Mouse (Mus musculus) intestine, postnatal 0 days (tissue): ENCODE results near the gene Zfp108. TPM values are rescaled to one million over a fixed set of nuclear protein-coding genes. Genes with fewer than 3 reads are reported as not detected.
A peak's percentile ranks its signal among the peaks of the same experiment; 100 is the strongest.

ENCODE experiments used
- ATAC-seq: fragments of 200-750 bp; cut with Nextera tagmentation; 2 replicates; pipeline ENCODE4 v1.8.0; 2017; ENCODE audit warnings: mild to moderate bottlenecking, moderate TSS enrichment, moderate library complexity
- H3K27ac ChIP-seq: fragments of 300-500 bp; sonication (generic); 2 replicates; pipeline ENCODE4 v1.5.1; 2014; ENCODE audit warnings: mild to moderate bottlenecking, low read depth, low read length, moderate library complexity
- H3K27me3 ChIP-seq: fragments of 300-500 bp; sonication (generic); replicated peaks from 2 replicates; pipeline ENCODE4 v1.6.1; 2014; ENCODE audit warnings: low read length, mixed read lengths; ENCODE audit not compliant: control insufficient read depth, insufficient read depth
- H3K36me3 ChIP-seq: fragments of 300-500 bp; sonication (generic); 2 replicates; pipeline ENCODE4 v1.6.1; 2014; ENCODE audit warnings: mild to moderate bottlenecking, moderate library complexity; ENCODE audit not compliant: control insufficient read depth, insufficient read depth
- H3K4me1 ChIP-seq: fragments of 300-500 bp; sonication (generic); replicated peaks from 2 replicates; pipeline ENCODE4 v1.6.1; 2014; ENCODE audit warnings: antibody characterized with exemption, low read length, mixed read lengths; ENCODE audit not compliant: control insufficient read depth, insufficient read depth
- H3K4me2 ChIP-seq: fragments of 300-500 bp; sonication (generic); replicated peaks from 2 replicates; pipeline ENCODE4 v1.6.1; 2014; ENCODE audit warnings: low read depth, mild to moderate bottlenecking, moderate library complexity
- H3K4me3 ChIP-seq: fragments of 300-500 bp; sonication (generic); 2 replicates; pipeline ENCODE4 v1.5.1; 2014; ENCODE audit warnings: low read depth, low read length
- H3K9ac ChIP-seq: fragments of 300-500 bp; sonication (generic); 2 replicates; pipeline ENCODE4 v1.6.1; 2014; ENCODE audit warnings: mild to moderate bottlenecking, low read depth, low read length
- H3K9me3 ChIP-seq: fragments of 300-500 bp; sonication (generic); 2 replicates; pipeline ENCODE4 v1.6.1; 2016; ENCODE audit warnings: mixed run types; ENCODE audit not compliant: control insufficient read depth
- CTCF ChIP-seq: sonication (generic); IDR thresholded peaks from 2 replicates; pipeline ENCODE4 v1.5.1; 2016; ENCODE audit warnings: low read depth, mild to moderate bottlenecking, control low read depth, antibody characterized with exemption, moderate library complexity
- WGBS: fragments of 180-500 bp; shearing (Covaris S2); extraction: QIAGEN DNeasy Blood & Tissue Kit; methylation state at CpG from one replicate; pipeline ENCODE4 v1.1.7; 2014; 5-methylcytosine and 5-hydroxymethylcytosine counted together
- polyA plus RNA-seq: library from polyadenylated mRNA; unstranded; fragments of >200 nt; fragmentation: Nextera tagmentation; extraction: Ambion mirVana; gene quantifications from 2 replicates; pipeline ENCODE4 v1.2.1, GENCODE M21; 2015

The Zfp108 gene
- polyA plus RNA-seq, 1 experiment from 2014 or later, result 0.98 TPM

- 95% methylated on average over 4 of the region's 4 CpGs for WGBS
- Histone ChIP-seq H3K27me3 (no peaks in the 10 kb centered on the region), H3K9ac (no peak overlapping the region), H3K4me1 (no peaks in the 10 kb centered on the region), H3K4me2 (no peak overlapping the region), H3K9me3 (no peaks in the 10 kb centered on the region), H3K27ac (no peak overlapping the region), H3K4me3 (no peak overlapping the region), H3K36me3 (peaks cover 33% of the 10 kb centered on the region)
- no peak for TF ChIP-seq CTCF
- ATAC-seq, result no peak
Observed at GRCm38 (mm10) chr7:24290106-24290693, 35.6 kb downstream of the Zfp108 start.

- Histone ChIP-seq H3K36me3 (peaks cover 46% of the 10 kb centered on the region), H3K9ac (no peak overlapping the region), H3K4me3 (no peak overlapping the region), H3K4me2 (no peak overlapping the region), H3K9me3 (no peaks in the 10 kb centered on the region), H3K27me3 (no peaks in the 10 kb centered on the region), H3K4me1 (no peaks in the 10 kb centered on the region), H3K27ac (peak overlapping the region; percentile 28; the same call in 1 of the 2 replicates)
- 92% methylated on average over 27 of the region's 27 CpGs for WGBS
- ATAC-seq, result no peak
- TF ChIP-seq CTCF, result no peak
Observed at GRCm38 (mm10) chr7:24291387-24292090, 36.9 kb downstream of the Zfp108 start.

DNA sequence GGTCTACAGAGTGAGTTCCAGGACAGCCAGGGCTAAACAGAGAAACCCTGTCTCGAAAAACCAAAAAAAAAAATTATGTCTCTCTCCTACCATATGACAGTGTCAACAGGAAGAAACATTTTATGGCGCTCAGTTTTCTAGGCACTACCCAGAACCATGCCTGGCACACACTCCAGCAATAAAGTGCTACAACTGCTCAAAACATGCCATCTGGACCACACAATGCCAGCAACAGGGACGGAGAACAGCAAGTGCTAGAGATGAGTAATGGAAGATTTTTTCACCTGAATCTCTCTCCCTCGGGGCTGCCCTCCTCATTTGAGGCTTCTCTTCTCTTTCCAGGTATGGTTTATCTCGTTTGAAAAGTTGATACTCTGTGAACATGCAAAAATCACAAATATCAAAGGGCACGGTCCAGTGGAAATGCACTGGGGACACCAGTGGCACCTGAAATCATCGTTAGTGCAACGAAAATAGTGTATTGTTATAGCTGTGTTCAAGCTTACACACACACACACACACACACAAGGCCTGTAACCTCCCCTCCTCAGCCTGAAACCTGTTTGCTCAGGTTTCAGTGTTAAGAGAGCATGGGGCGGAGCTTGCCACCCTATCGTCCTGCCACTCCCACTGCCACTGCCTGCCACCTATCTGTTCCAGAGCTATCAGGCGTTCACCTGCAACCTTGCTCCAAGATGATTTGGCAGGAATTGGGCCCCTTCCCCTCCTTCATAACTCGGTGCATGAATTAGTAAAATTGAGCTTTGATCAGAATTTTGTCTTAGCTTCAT lies 38.7 kb downstream of the Zfp108 start:
- no peak for TF ChIP-seq CTCF
- Histone ChIP-seq H3K36me3 (peaks cover 46% of the 10 kb centered on the region), H3K9ac (no peak overlapping the region), H3K9me3 (no peaks in the 10 kb centered on the region), H3K4me2 (no peak overlapping the region), H3K27ac (no peak overlapping the region), H3K4me3 (no peak overlapping the region), H3K27me3 (no peaks in the 10 kb centered on the region), H3K4me1 (no peaks in the 10 kb centered on the region)
- ATAC-seq, result no peak
- WGBS, result 65% methylated on average over 12 of the region's 12 CpGs

DNA sequence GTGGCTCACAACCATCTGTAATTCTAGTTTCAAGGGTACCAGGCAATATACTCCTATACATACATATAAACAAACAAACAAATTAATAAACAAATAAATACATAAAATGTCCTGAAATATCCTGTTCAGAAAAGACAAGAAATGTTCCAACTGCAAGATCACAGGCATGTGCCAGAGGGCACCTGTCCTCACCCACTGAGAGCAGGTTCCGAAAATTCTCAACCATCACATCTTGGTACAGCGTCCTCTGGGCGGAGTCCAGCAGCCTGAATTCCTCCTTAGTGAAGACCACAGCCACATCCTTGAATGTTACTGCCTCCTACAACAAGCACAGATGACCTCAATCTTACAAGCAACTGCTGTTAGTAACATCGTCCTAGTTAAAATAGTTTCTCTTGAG lies 40.2 kb downstream of the Zfp108 start:
- Histone ChIP-seq H3K27ac (no peak overlapping the region), H3K9ac (no peak overlapping the region), H3K4me3 (no peak overlapping the region), H3K9me3 (no peaks in the 10 kb centered on the region), H3K27me3 (no peaks in the 10 kb centered on the region), H3K36me3 (peaks cover 46% of the 10 kb centered on the region), H3K4me1 (no peaks in the 10 kb centered on the region), H3K4me2 (no peak overlapping the region)
- TF ChIP-seq CTCF, result no peak
- 96% methylated on average over 4 of the region's 4 CpGs for WGBS
- ATAC-seq, result no peak

DNA sequence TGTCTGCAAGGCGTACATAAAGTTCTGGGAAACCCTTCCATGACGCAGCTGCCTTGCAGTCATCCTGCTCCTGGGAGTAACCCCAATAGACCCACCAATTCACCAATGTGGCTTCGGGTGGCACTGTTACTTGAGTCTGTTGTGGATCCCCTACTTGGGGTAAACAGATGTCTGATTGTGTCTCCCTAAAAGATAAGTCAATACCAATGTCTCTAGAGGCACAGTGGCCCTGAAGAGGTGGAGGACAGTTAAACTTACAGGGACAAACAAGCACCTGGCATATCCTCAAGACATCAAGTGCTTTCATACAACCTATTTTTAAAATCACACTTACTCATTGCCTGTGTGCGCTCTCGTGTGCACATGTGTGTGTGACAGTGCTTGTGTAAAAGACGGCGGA lies 40.8 kb downstream of the Zfp108 start:
- no peak for TF ChIP-seq CTCF
- Histone ChIP-seq H3K4me1 (0 out of 2 replicates have a peak, but pooled peaks cover 3% of the 10 kb centered on the region), H3K36me3 (peaks cover 46% of the 10 kb centered on the region), H3K9me3 (no peaks in the 10 kb centered on the region), H3K27me3 (no peaks in the 10 kb centered on the region), H3K27ac (no peak overlapping the region), H3K9ac (no peak overlapping the region), H3K4me2 (no peak overlapping the region), H3K4me3 (no peak overlapping the region)
- WGBS, result 96% methylated on average over 7 of the region's 7 CpGs
- no peak for ATAC-seq

DNA sequence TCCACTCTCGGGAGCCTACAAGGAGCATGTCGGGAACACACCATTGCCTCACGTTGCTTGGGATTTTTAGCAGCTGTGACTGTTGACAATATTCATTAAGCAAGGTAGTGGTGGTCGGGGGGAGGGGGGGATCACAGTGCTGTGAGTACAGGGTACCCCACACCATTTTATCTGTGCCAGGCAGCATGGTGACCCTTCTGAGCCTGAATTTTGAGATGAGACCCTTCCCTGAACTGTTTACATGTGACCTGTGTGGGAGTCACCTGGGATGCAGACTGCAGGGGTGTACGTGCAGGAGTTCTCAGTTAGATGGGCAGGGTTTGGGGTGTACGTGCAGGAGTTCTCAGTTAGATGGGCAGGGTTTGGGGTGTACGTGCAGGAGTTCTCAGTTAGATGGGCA lies 41.8 kb downstream of the Zfp108 start:
- 93% methylated on average over 7 of the region's 7 CpGs for WGBS
- Histone ChIP-seq H3K36me3 (peaks cover 41% of the 10 kb centered on the region), H3K9ac (no peak overlapping the region), H3K4me2 (no peak overlapping the region), H3K27me3 (no peaks in the 10 kb centered on the region), H3K27ac (no peak overlapping the region), H3K4me3 (no peak overlapping the region), H3K4me1 (0 out of 2 replicates have a peak, but pooled peaks cover 3% of the 10 kb centered on the region), H3K9me3 (no peaks in the 10 kb centered on the region)
- TF ChIP-seq CTCF, result no peak
- no peak for ATAC-seq
